Mouse (Mus musculus) cerebellum, adult 9-11 months (tissue): ENCODE measurements around the gene Tet3.
A peak's percentile ranks its signal among the peaks of the same experiment; 100 is the strongest.

Experiments used
- DNase-seq: peaks from one replicate; pipeline ENCODE4 v3.0.0; 2022

Gene Tet3

GRCm38 (mm10) chr6:83459034-83459644 lies at the start of gene Tet3:
Tet3 (minus strand) TSS chr6:83459084.
- no peak for DNase-seq

- no peak for DNase-seq
Measured at GRCm38 (mm10) chr6:83507168-83507546, 48.3 kb upstream of the Tet3 start.

- DNase-seq = peak; percentile 99
Measured at GRCm38 (mm10) chr6:83506258-83507167, 47.6 kb upstream of the Tet3 start, which contains the start of gene Dguok. Dguok (minus strand) TSS chr6:83506969.

GRCm38 (mm10) chr6:83505554-83505953 lies 46.7 kb upstream of the Tet3 start:
- no peak for DNase-seq

GRCm38 (mm10) chr6:83503361-83503760 lies 44.5 kb upstream of the Tet3 start:
- no peak for DNase-seq

GRCm38 (mm10) chr6:83502656-83503055 lies 43.8 kb upstream of the Tet3 start:
- peak; percentile 53 for DNase-seq

GRCm38 (mm10) chr6:83501524-83502310 lies 42.8 kb upstream of the Tet3 start:
- DNase-seq = no peak

- no peak for DNase-seq
Measured at GRCm38 (mm10) chr6:83500462-83500861, 41.6 kb upstream of the Tet3 start.

- DNase-seq = no peak
Measured at GRCm38 (mm10) chr6:83499078-83499477, 40.2 kb upstream of the Tet3 start.

- DNase-seq = peak; percentile 34
Measured at GRCm38 (mm10) chr6:83496753-83497710, 38.1 kb upstream of the Tet3 start.

GRCm38 (mm10) chr6:83496009-83496752 lies 37.3 kb upstream of the Tet3 start:
- DNase-seq = peak; percentile 68

- no peak for DNase-seq
Measured at GRCm38 (mm10) chr6:83490622-83491021, 31.7 kb upstream of the Tet3 start.

GRCm38 (mm10) chr6:83488200-83488599 lies 29.3 kb upstream of the Tet3 start:
- DNase-seq = no peak

- DNase-seq = no peak
Measured at GRCm38 (mm10) chr6:83487298-83487697, 28.4 kb upstream of the Tet3 start.

- no peak for DNase-seq
Measured at GRCm38 (mm10) chr6:83485854-83486253, 27.0 kb upstream of the Tet3 start.

GRCm38 (mm10) chr6:83483776-83484175 lies 24.9 kb upstream of the Tet3 start:
- no peak for DNase-seq

- DNase-seq = no peak
Measured at GRCm38 (mm10) chr6:83482418-83483085, 23.7 kb upstream of the Tet3 start.

- DNase-seq = no peak
Measured at GRCm38 (mm10) chr6:83480019-83480655, 21.3 kb upstream of the Tet3 start.

GRCm38 (mm10) chr6:83479193-83479592 lies 20.3 kb upstream of the Tet3 start:
- no peak for DNase-seq

- no peak for DNase-seq
Measured at GRCm38 (mm10) chr6:83478628-83479027, 19.7 kb upstream of the Tet3 start.
